Mouse (Mus musculus) hindbrain, embryonic 14.5 days (tissue): ENCODE data around the gene Cobl. TPM values are rescaled to one million over a fixed set of nuclear protein-coding genes. Genes with fewer than 3 reads are reported as not detected.

ENCODE experiments used
- ATAC-seq: fragments of 200-750 bp; cut with Nextera tagmentation; 2 replicates; pipeline ENCODE4 v1.8.0; 2017; ENCODE audit warnings: moderate number of reproducible peaks, mild to moderate bottlenecking, moderate TSS enrichment, moderate library complexity; ENCODE audit not compliant: low FRiP score
- DNase-seq: peaks from one replicate; pipeline ENCODE4 v3.0.0-alpha.2; 2015; ENCODE audit warnings: low spot score
- H3K27ac ChIP-seq: fragments of 300-500 bp; sonication (generic); 2 replicates; pipeline ENCODE4 v1.5.1; 2014; ENCODE audit warnings: mild to moderate bottlenecking, moderate library complexity
- H3K27me3 ChIP-seq: fragments of 300-500 bp; sonication (generic); 2 replicates; pipeline ENCODE4 v1.6.1; 2014; ENCODE audit warnings: mild to moderate bottlenecking, low read length, mixed read lengths; ENCODE audit not compliant: control insufficient read depth, insufficient read depth
- H3K36me3 ChIP-seq: fragments of 300-500 bp; sonication (generic); replicated peaks from 2 replicates; pipeline ENCODE4 v1.6.1; 2014; ENCODE audit not compliant: control insufficient read depth, insufficient read depth
- H3K4me1 ChIP-seq: fragments of 300-500 bp; sonication (generic); replicated peaks from 2 replicates; pipeline ENCODE4 v1.6.1; 2014; ENCODE audit warnings: antibody characterized with exemption, low read length, mixed read lengths; ENCODE audit not compliant: control insufficient read depth, insufficient read depth
- H3K4me2 ChIP-seq: fragments of 300-500 bp; sonication (generic); replicated peaks from 2 replicates; pipeline ENCODE4 v1.6.1; 2014; ENCODE audit warnings: mild to moderate bottlenecking, moderate library complexity
- H3K4me3 ChIP-seq: fragments of 300-500 bp; sonication (generic); replicated peaks from 2 replicates; pipeline ENCODE4 v1.5.1; 2014; ENCODE audit warnings: mild to moderate bottlenecking, low read length
- H3K9ac ChIP-seq: fragments of 300-500 bp; sonication (generic); 2 replicates; pipeline ENCODE4 v1.6.1; 2014
- H3K9me3 ChIP-seq: fragments of 300-500 bp; sonication (generic); 2 replicates; pipeline ENCODE4 v1.6.1; 2016; ENCODE audit warnings: low read length; ENCODE audit not compliant: control insufficient read depth
- WGBS: fragments of 180-500 bp; shearing (Covaris S2); extraction: QIAGEN DNeasy Blood & Tissue Kit; methylation state at CpG from one replicate; pipeline ENCODE4 v1.1.7; 2014; 5-methylcytosine and 5-hydroxymethylcytosine counted together
- polyA plus RNA-seq: library from polyadenylated mRNA; unstranded; fragments of >200 nt; fragmentation: Nextera tagmentation; extraction: Ambion mirVana; gene quantifications from 2 replicates; pipeline ENCODE4 v1.2.1, GENCODE M21; 2014

Gene Cobl
- polyA plus RNA-seq, 1 experiment from 2014 or later, result 15.3 TPM

- whole genome bisulfite sequencing, result 31% methylated on average over 3 of the region's 3 CpGs
- no peak overlapping the region for H3K4me3 ChIP-seq
- no peaks in the 10 kb centered on the region for H3K27me3 ChIP-seq
- ATAC-seq (no peak), DNase-seq (no peak)
- no peaks in the 10 kb centered on the region for H3K4me1 ChIP-seq
- no peaks in the 10 kb centered on the region for H3K9me3 ChIP-seq
- no peak overlapping the region for H3K4me2 ChIP-seq
- no peak overlapping the region for H3K9ac ChIP-seq
- H3K36me3 ChIP-seq, result no peaks in the 10 kb centered on the region
- H3K27ac ChIP-seq, result no peak overlapping the region
Measured at GRCm38 (mm10) chr11:12376628-12377027, 88.1 kb downstream of the Cobl start.

- Histone ChIP-seq H3K9me3 (no peaks in the 10 kb centered on the region), H3K27ac (no peak overlapping the region), H3K36me3 (no peaks in the 10 kb centered on the region), H3K27me3 (no peaks in the 10 kb centered on the region), H3K4me2 (no peak overlapping the region), H3K4me1 (no peaks in the 10 kb centered on the region), H3K9ac (no peak overlapping the region), H3K4me3 (no peak overlapping the region)
- WGBS, result 44% methylated on average over 12 of the region's 12 CpGs
- DNase-seq (peak; percentile 81), ATAC-seq (peak; percentile 93)
Measured at GRCm38 (mm10) chr11:12373106-12374098, 91.4 kb downstream of the Cobl start.

GRCm38 (mm10) chr11:12370957-12371356 is 93.8 kb downstream of the Cobl start:
- Histone ChIP-seq H3K4me1 (no peaks in the 10 kb centered on the region), H3K27ac (no peak overlapping the region), H3K27me3 (no peaks in the 10 kb centered on the region), H3K9ac (no peak overlapping the region), H3K4me2 (no peak overlapping the region), H3K36me3 (no peaks in the 10 kb centered on the region), H3K9me3 (no peaks in the 10 kb centered on the region), H3K4me3 (no peak overlapping the region)
- ATAC-seq (no peak), DNase-seq (no peak)

- Histone ChIP-seq H3K4me1 (no peaks in the 10 kb centered on the region), H3K27me3 (no peaks in the 10 kb centered on the region), H3K4me3 (no peak overlapping the region), H3K36me3 (no peaks in the 10 kb centered on the region), H3K9me3 (no peaks in the 10 kb centered on the region), H3K27ac (no peak overlapping the region), H3K4me2 (no peak overlapping the region), H3K9ac (no peak overlapping the region)
- DNase-seq, result no peak
- WGBS, result 45% methylated on average over 5 of the region's 5 CpGs
- no peak for ATAC-seq
Measured at GRCm38 (mm10) chr11:12367426-12368178, 97.2 kb downstream of the Cobl start.

- Histone ChIP-seq H3K36me3 (no peaks in the 10 kb centered on the region), H3K4me1 (no peaks in the 10 kb centered on the region), H3K9ac (no peak overlapping the region), H3K4me3 (no peak overlapping the region), H3K9me3 (no peaks in the 10 kb centered on the region), H3K4me2 (no peak overlapping the region), H3K27me3 (no peaks in the 10 kb centered on the region), H3K27ac (no peak overlapping the region)
- 17% methylated on average over 2 of the region's 2 CpGs for WGBS
- ATAC-seq (peak; percentile 93), DNase-seq (peak; percentile 78)
Measured at GRCm38 (mm10) chr11:12359336-12360000, 105.3 kb downstream of the Cobl start.

GRCm38 (mm10) chr11:12358602-12359001 is 106.2 kb downstream of the Cobl start:
- ATAC-seq, result no peak
- H3K9ac ChIP-seq, result no peak overlapping the region
- no peak overlapping the region for H3K4me3 ChIP-seq
- H3K9me3 ChIP-seq, result no peaks in the 10 kb centered on the region
- no peak overlapping the region for H3K4me2 ChIP-seq
- 71% methylated on average over 4 of the region's 4 CpGs for WGBS
- H3K4me1 ChIP-seq, result no peaks in the 10 kb centered on the region
- no peaks in the 10 kb centered on the region for H3K36me3 ChIP-seq
- H3K27ac ChIP-seq, result no peak overlapping the region
- no peaks in the 10 kb centered on the region for H3K27me3 ChIP-seq
- no peak for DNase-seq

- H3K27me3 ChIP-seq, result no peaks in the 10 kb centered on the region
Measured at GRCm38 (mm10) chr11:12355681-12356080, 109.1 kb downstream of the Cobl start.

GRCm38 (mm10) chr11:12350986-12351546 is 113.7 kb downstream of the Cobl start:
- WGBS, result 60% methylated on average over 3 of the region's 3 CpGs
- no peaks in the 10 kb centered on the region for H3K27me3 ChIP-seq
- no peak overlapping the region for H3K9ac ChIP-seq
- H3K27ac ChIP-seq, result no peak overlapping the region; the same call in 1 of the 2 replicates
- H3K4me3 ChIP-seq, result no peak overlapping the region
- H3K4me1 ChIP-seq, result peaks cover 6% of the 10 kb centered on the region; the same call in 1 of the 2 replicates
- no peaks in the 10 kb centered on the region for H3K36me3 ChIP-seq
- no peak for ATAC-seq
- H3K9me3 ChIP-seq, result no peaks in the 10 kb centered on the region
- H3K4me2 ChIP-seq, result no peak overlapping the region
- DNase-seq, result no peak

More at GRCm38 (mm10) chr11:12355681-12356080, 109.1 kb downstream of the Cobl start:
- H3K36me3 ChIP-seq, result no peaks in the 10 kb centered on the region
- no peak overlapping the region for H3K4me3 ChIP-seq
- no peak overlapping the region for H3K27ac ChIP-seq
- H3K4me2 ChIP-seq, result no peak overlapping the region
- no peak for DNase-seq
- H3K9ac ChIP-seq, result no peak overlapping the region
- H3K9me3 ChIP-seq, result no peaks in the 10 kb centered on the region
- no peak for ATAC-seq
- H3K4me1 ChIP-seq, result peaks cover 6% of the 10 kb centered on the region; the same call in 1 of the 2 replicates
- 87% methylated on average over 3 of the region's 3 CpGs for WGBS
